In the genomic region with DNA sequence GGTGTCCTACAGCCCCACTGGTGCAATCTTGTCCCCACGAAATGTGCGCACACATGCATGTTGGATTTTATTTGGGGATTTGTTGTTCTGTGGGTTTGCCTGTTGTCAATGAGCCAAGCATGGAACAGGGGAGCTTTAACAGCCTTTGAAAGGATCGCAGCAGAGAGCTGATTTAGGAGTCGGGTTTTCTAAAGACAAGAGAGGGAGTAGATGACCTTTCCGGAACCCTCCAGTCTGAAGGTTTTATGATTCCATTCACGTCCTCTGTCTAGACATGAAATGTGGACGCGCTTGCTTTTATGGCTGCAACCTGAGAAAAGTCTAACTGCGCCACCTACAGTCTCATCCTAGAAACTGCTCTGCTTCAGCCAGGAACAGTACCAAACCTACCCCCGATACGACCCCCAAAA, we compare ENCODE assay signal across 7 mouse cellular contexts. TPM values are rescaled to one million over a fixed set of nuclear protein-coding genes. Genes with fewer than 3 reads are reported as not detected.
DNase-seq lines count a peak whose midpoint lies in the region; ATAC-seq and TF ChIP-seq lines count a peak whose summit lies in the region.

No protein-coding gene starts in this region.

- H3K9me3 ChIP-seq in ES-E14 (ENCODE audit: control insufficient read depth, insufficient read depth, low read depth, low read length): no peaks in the 10 kb centered on the region
- no peaks in the 10 kb centered on the region for H3K9me3 ChIP-seq in hindbrain, embryonic 11.5 days (ENCODE audit: control insufficient read depth, low read length)

- DNase-seq in ES-E14 (ENCODE audit: low read depth, low spot score): peak; percentile 35
- DNase-seq in adrenal gland, postnatal 36 days: peak; percentile 50 to 61
- DNase-seq in fibroblast of lung, adult 2 months (ENCODE audit: low read depth): peak; percentile 45
- DNase-seq in hindbrain, embryonic 11.5 days (ENCODE audit: low spot score): peak; percentile 92
- peak; percentile 63 to 69 for DNase-seq in layer of hippocampus, adult 2 months (ENCODE audit: low spot score in 2 of 2)
- peak; percentile 65 for DNase-seq in lung, postnatal 10 days
- DNase-seq in right cerebral cortex, adult 18-20 months: peak; percentile 53

- H3K27me3 ChIP-seq in hindbrain, embryonic 11.5 days (ENCODE audit: control insufficient read depth, insufficient read depth, low read length): no peaks in the 10 kb centered on the region

- H3K9ac ChIP-seq in ES-E14 (ENCODE audit: insufficient read depth, low read depth, low read length, poor library complexity, severe bottlenecking): no peak overlapping the region
- H3K9ac ChIP-seq in hindbrain, embryonic 11.5 days (ENCODE audit: low read depth, low read length): no peak overlapping the region

- peak; percentile 93 for TF ChIP-seq CTCF in layer of hippocampus, adult 2 months (conservative IDR thresholded peaks at IDR 0.05)

- H3K4me3 ChIP-seq in ES-E14 (ENCODE audit: insufficient read depth in 1 of 2, low read depth in 1 of 2, low read length in 2 of 2, poor library complexity in 1 of 2, severe bottlenecking in 1 of 2): no peak overlapping the region
- no peak overlapping the region for H3K4me3 ChIP-seq in hindbrain, embryonic 11.5 days (ENCODE audit: low read depth, low read length)
- H3K4me3 ChIP-seq in layer of hippocampus, adult 2 months: peak overlapping the region; percentile 39

- no peak overlapping the region for H3K27ac ChIP-seq in ES-E14 (ENCODE audit: insufficient read depth, low read depth, low read length, poor library complexity, severe bottlenecking)
- H3K27ac ChIP-seq in hindbrain, embryonic 11.5 days (ENCODE audit: low read depth, low read length): no peak overlapping the region
- peak overlapping the region; percentile 63 for H3K27ac ChIP-seq in layer of hippocampus, adult 2 months

- no peaks in the 10 kb centered on the region for H3K4me1 ChIP-seq in ES-E14 (ENCODE audit: control insufficient read depth in 2 of 2, insufficient read depth in 2 of 2, low read length in 2 of 2, poor library complexity in 1 of 2)
- no peaks in the 10 kb centered on the region for H3K4me1 ChIP-seq in hindbrain, embryonic 11.5 days (replicated peaks; ENCODE audit: control insufficient read depth, insufficient read depth, low read length)

- no peak overlapping the region for H3K4me2 ChIP-seq in hindbrain, embryonic 11.5 days (replicated peaks; ENCODE audit: low read depth, low read length)

- in situ Hi-C loops in ES-E14 (cut with MboI; ENCODE audit: low sequenced_read_pairs in 2 of 2, unreplicated experiment in 2 of 2): loop anchor here (10.0 to 25.0 kb wide), 2 partner anchors 228 to 236 kb away; no protein-coding TSS in a partner anchor

- ATAC-seq in hindbrain, embryonic 11.5 days (ENCODE audit: low FRiP score): peak; percentile 87

- 25% methylated on average over 11 of the region's 11 CpGs for whole genome bisulfite sequencing in hindbrain, embryonic 11.5 days

- no peaks in the 10 kb centered on the region for H3K36me3 ChIP-seq in ES-E14 (ENCODE audit: control insufficient read depth, insufficient read depth, low read length, poor library complexity, severe bottlenecking)
- H3K36me3 ChIP-seq in hindbrain, embryonic 11.5 days (ENCODE audit: control insufficient read depth, insufficient read depth, low read length): no peaks in the 10 kb centered on the region

TF ChIP-seq in ES-E14, 5 proteins besides CTCF, POLR2A, EP300 and RAD21:
- TF ChIP-seq ZNF384 (IDR thresholded peaks at IDR 0.05; ENCODE audit: low read depth, low read length) (no peak), ZC3H11A (IDR thresholded peaks at IDR 0.05; ENCODE audit: borderline replicate concordance, low read depth, low read length) (peak; percentile 45; the same call in 1 of the 2 replicates)

RNA-seq across cellular contexts. Expression of gene Sc5d, which starts 23.5 kb away (rescaled TPM):
- total RNA-seq in ES-E14 (2012; rRNA removed): 31.2 and 33.8 TPM in 2 replicates
- total RNA-seq in adrenal gland, postnatal 36 days (2021): 10 to 100 TPM; 87.7 to 94.2 TPM
- polyA plus RNA-seq in hindbrain, embryonic 11.5 days (2014; fragmentation: Nextera tagmentation; extraction: Ambion mirVana): 73.3 and 80.9 TPM in 2 replicates
- total RNA-seq in layer of hippocampus, adult 2 months (2021): 10 to 100 TPM; 52.7 to 55.3 TPM

Comparison
In these comparisons a context has a peak if more than half of its experiments do, and no peak if none do; other contexts are left out.
1. DNase-seq: peak in every context shown above with its lines; median percentile 92 in hindbrain, embryonic 11.5 days; 66 in layer of hippocampus, adult 2 months; 65 in lung, postnatal 10 days; 56 in adrenal gland, postnatal 36 days; 53 in right cerebral cortex, adult 18-20 months; 45 in fibroblast of lung, adult 2 months; 35 in ES-E14.